Comparison of ENCODE assay signal across 12 mouse cellular contexts in genomic region chr6:58879572-58879971, GRCm38 (mm10). TPM values are rescaled to one million over a fixed set of nuclear protein-coding genes. Genes with fewer than 3 reads are reported as not detected.
DNase-seq lines count a peak whose midpoint lies in the region; ATAC-seq lines count a peak whose summit lies in the region.
"Had no signal": no experiment of that assay in that cellular context is flagged by ENCODE, and none has a peak within 500 bp of the region (broad histone marks: within the 10 kb centered on the region; RNA-seq: fewer than 3 reads in every experiment).

No protein-coding gene starts in this region.

- H3K27me3 ChIP-seq in kidney, embryonic 16.5 days (ENCODE audit: insufficient read depth, low read length), result no peaks in the 10 kb centered on the region

- no peak overlapping the region for H3K4me3 ChIP-seq in kidney, embryonic 16.5 days (ENCODE audit: low read length)
- H3K4me3 ChIP-seq: erythroblast, embryonic 14.5 days had no signal

- no peak overlapping the region for H3K27ac ChIP-seq in kidney, embryonic 16.5 days (ENCODE audit: low read length)

- no peak overlapping the region for H3K4me2 ChIP-seq in kidney, embryonic 16.5 days (replicated peaks; ENCODE audit: low read depth, low read length)

- ATAC-seq in kidney, embryonic 16.5 days (ENCODE audit: low FRiP score, low TSS enrichment), result no peak
- ATAC-seq: intestine, embryonic 16.5 days had no signal

- H3K36me3 ChIP-seq in kidney, embryonic 16.5 days (ENCODE audit: insufficient read depth, low read length), result no peaks in the 10 kb centered on the region
- H3K36me3 ChIP-seq: G1E had no signal

- DNase-seq in kidney, adult 18-20 months, result peak; percentile 37
- peak; percentile 50 to 56 for DNase-seq in adrenal gland, postnatal 36 days
- peak; percentile 27 to 40 for DNase-seq in cerebellum, postnatal 14 days
- peak; percentile 27 to 64 for DNase-seq in kidney, postnatal 25 days
- DNase-seq in retina, postnatal 1 day, result no peak
- DNase-seq in retina, embryonic 14.5 days (ENCODE audit: low spot score), result no peak
- DNase-seq in left cerebral cortex, adult 11 months (ENCODE audit: low spot score), result no peak
- DNase-seq: lung, adult 2 months had no signal

- no peak overlapping the region for H3K9ac ChIP-seq in kidney, embryonic 16.5 days (replicated peaks; ENCODE audit: low read length)

- WGBS in kidney, embryonic 16.5 days, result 80% methylated on average over 4 of the region's 4 CpGs

- H3K4me1 ChIP-seq in kidney, embryonic 16.5 days (ENCODE audit: insufficient read depth, low read length), result no peaks in the 10 kb centered on the region

- H3K9me3 ChIP-seq in kidney, embryonic 16.5 days (ENCODE audit: low read length), result no peaks in the 10 kb centered on the region
- H3K9me3 ChIP-seq: G1E had no signal

RNA-seq across cellular contexts. Expression of gene Nap1l5, which starts 27.3 kb away (rescaled TPM):
- 0.85 and 1.8 TPM in 2 replicates for polyA plus RNA-seq in kidney, embryonic 16.5 days (2015; fragmentation: Nextera tagmentation; extraction: Ambion mirVana)
- total RNA-seq in adrenal gland, postnatal 36 days (2021), result 10 to 100 TPM; 23.2 to 29.1 TPM
- total RNA-seq: G1E had no signal
- polyA plus RNA-seq: erythroblast, embryonic 14.5 days; G1E had no signal

RNA-seq across cellular contexts. Expression of gene Herc3, which starts 48.3 kb away (rescaled TPM):
- polyA plus RNA-seq in kidney, embryonic 16.5 days (2015; fragmentation: Nextera tagmentation; extraction: Ambion mirVana), result 7.2 and 10.1 TPM in 2 replicates
- total RNA-seq in adrenal gland, postnatal 36 days (2021), result 10 to 100 TPM; 13.3 to 23.7 TPM

Comparison
In these comparisons a context has a peak if more than half of its experiments do, and no peak if none do; other contexts are left out.
1. DNase-seq: peak in kidney, adult 18-20 months (single experiment), adrenal gland, postnatal 36 days (2 of 2), cerebellum, postnatal 14 days (2 of 2) and kidney, postnatal 25 days (2 of 2); none in retina, postnatal 1 day (single experiment), retina, embryonic 14.5 days (single experiment) and left cerebral cortex, adult 11 months (single experiment).